Mouse (Mus musculus) T-helper 2 cell (primary cell): ENCODE measurements at regions not wholly inside any gene's neighbourhood (a gene's known extent, or its start where the extent isn't known, plus 50 kb on each side); places are given as distances from the start of the nearest gene placed in this dataset.

ENCODE experiments used
- in situ Hi-C: fragments of 300-600 bp; cut with MboI, MseI; formaldehyde crosslinking; loops from one replicate; pipeline ENCODE4 v1.15.1; 2025; ENCODE audit warnings: high pct_unique_total_duplicates

- in situ Hi-C loops, result no loop called here
Observed at GRCm38 (mm10) chr13:47398976-47399375, 276.5 kb downstream of the Rnf144b start.

GRCm38 (mm10) chr13:47413261-47413660 lies 290.8 kb downstream of the Rnf144b start:
- in situ Hi-C loops, result no loop called here

- in situ Hi-C loops, result no loop called here
Observed at GRCm38 (mm10) chr13:47413940-47414339, 291.5 kb downstream of the Rnf144b start.

GRCm38 (mm10) chr13:47429856-47430365 lies 307.5 kb downstream of the Rnf144b start:
- in situ Hi-C loops, result no loop called here

- in situ Hi-C loops, result no loop called here
Observed at GRCm38 (mm10) chr13:47430409-47430808, 308.0 kb downstream of the Rnf144b start.

GRCm38 (mm10) chr13:47435631-47436030 lies 313.2 kb downstream of the Rnf144b start:
- in situ Hi-C loops, result no loop called here

- in situ Hi-C loops, result no loop called here
Observed at GRCm38 (mm10) chr13:47444876-47445275, 322.4 kb downstream of the Rnf144b start.

- in situ Hi-C loops, result loop anchor here (10.0 kb wide), 1 partner anchor 803 kb away; no protein-coding TSS in a partner anchor
Observed at GRCm38 (mm10) chr13:47452186-47452760, 329.8 kb downstream of the Rnf144b start.

GRCm38 (mm10) chr13:47462148-47462547 lies 339.7 kb downstream of the Rnf144b start:
- in situ Hi-C loops, result no loop called here

- in situ Hi-C loops, result no loop called here
Observed at GRCm38 (mm10) chr13:47471543-47472213, 349.2 kb downstream of the Rnf144b start.

- in situ Hi-C loops, result no loop called here
Observed at GRCm38 (mm10) chr13:47480159-47480558, 357.7 kb downstream of the Rnf144b start.

GRCm38 (mm10) chr13:47484819-47485218 lies 362.4 kb downstream of the Rnf144b start:
- in situ Hi-C loops, result no loop called here

GRCm38 (mm10) chr13:47486111-47486510 lies 363.7 kb downstream of the Rnf144b start:
- in situ Hi-C loops, result no loop called here

GRCm38 (mm10) chr13:47486658-47487057 lies 364.2 kb downstream of the Rnf144b start:
- in situ Hi-C loops, result no loop called here

- in situ Hi-C loops, result no loop called here
Observed at GRCm38 (mm10) chr13:47505380-47505955, 383.0 kb downstream of the Rnf144b start.

- in situ Hi-C loops, result no loop called here
Observed at GRCm38 (mm10) chr13:47532935-47533334, 410.5 kb downstream of the Rnf144b start.

GRCm38 (mm10) chr13:47537156-47537555 lies 414.7 kb downstream of the Rnf144b start:
- in situ Hi-C loops, result no loop called here

GRCm38 (mm10) chr13:47549626-47550025 lies 427.2 kb downstream of the Rnf144b start:
- in situ Hi-C loops, result no loop called here

GRCm38 (mm10) chr13:47552251-47552650 lies 429.8 kb downstream of the Rnf144b start:
- in situ Hi-C loops, result no loop called here

- in situ Hi-C loops, result no loop called here
Observed at GRCm38 (mm10) chr13:47554198-47554597, 431.7 kb downstream of the Rnf144b start.

- in situ Hi-C loops, result no loop called here
Observed at GRCm38 (mm10) chr13:47557196-47557974, 434.9 kb downstream of the Rnf144b start.

- in situ Hi-C loops, result no loop called here
Observed at GRCm38 (mm10) chr13:47562836-47563235, 440.4 kb downstream of the Rnf144b start.
